Mouse (Mus musculus) ZHBTc4 (cell line): Measurements from ENCODE around the gene Smg1.
A peak's percentile ranks its signal among the peaks of the same experiment; 100 is the strongest.

Experiments used
- DNase-seq: peaks from one replicate; pipeline ENCODE4 v3.0.0-alpha.2; 2011; ENCODE audit warnings: low read depth, low spot score

Gene Smg1

DNA sequence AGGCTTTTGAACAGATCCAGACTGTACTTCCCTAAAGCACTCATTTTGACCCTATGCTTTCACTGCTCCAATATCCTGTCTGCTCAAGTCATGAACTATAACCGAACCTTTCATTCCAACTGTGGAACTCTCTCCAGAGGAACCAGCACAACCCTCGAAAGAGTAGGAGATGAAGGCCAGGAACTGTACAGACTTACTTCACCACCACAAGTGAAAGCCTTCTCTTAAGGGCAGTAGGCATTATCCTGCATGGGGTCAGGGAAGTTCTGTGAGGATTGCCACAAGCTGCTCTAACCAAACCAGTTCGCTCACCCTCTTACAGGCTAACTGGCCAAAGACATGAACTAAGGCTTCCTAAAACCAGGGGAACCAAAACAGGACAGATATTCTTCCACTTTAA is 132.3 kb downstream of the Smg1 start:
- no peak for DNase-seq

- DNase-seq = peak; percentile 51
These were observed 135.8 kb downstream of the Smg1 start for GRCm38 (mm10) chr7:118107671-118108070.

GRCm38 (mm10) chr7:118104458-118105052 is 138.9 kb downstream of the Smg1 start:
- DNase-seq = peak; percentile 82

DNA sequence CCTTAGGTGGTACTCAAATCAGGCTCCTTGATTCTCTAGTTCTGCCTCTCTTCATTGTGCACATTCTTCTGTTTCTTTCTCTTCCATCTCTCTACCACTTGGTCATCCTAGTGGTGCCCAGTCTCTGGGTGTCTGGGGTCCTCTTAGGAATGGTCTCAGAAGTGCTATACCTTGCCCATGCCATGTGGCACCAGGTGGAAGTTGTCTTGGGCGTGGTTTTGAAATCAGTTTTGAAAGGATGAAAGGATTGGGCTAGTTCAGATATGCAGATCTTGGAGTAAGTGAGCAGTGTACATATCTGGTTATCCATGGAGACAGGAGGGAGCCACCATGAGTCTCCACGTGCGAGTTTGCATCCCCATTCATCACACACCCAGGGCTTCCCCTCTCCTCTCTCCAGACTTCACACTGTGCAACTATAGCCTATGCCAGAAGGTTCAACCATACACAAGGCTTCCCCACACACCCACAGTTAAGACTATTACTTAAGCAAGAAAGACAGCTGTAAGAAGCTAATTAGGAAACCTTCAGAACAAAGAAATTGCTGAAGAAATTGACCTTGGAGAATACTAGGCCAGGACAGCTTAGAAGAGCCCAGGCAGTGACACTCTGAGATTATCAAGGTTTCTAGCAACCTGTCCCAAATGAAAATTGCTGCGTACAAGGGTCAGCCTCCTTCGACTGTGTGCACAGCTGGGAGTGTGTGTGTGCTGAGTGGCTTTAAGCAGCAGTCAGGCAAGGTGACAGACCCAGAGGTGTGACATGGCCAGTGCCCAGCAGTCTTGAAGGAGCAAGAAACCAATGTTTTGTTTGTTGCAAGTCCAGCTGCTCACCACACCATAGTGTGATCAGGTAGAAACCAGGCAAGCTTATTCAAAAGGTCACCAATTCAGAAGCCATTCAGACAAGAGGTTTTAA is 139.7 kb downstream of the Smg1 start:
- peak; percentile 70 for DNase-seq

GRCm38 (mm10) chr7:118102678-118103461 is 140.6 kb downstream of the Smg1 start:
- DNase-seq = no peak

DNA sequence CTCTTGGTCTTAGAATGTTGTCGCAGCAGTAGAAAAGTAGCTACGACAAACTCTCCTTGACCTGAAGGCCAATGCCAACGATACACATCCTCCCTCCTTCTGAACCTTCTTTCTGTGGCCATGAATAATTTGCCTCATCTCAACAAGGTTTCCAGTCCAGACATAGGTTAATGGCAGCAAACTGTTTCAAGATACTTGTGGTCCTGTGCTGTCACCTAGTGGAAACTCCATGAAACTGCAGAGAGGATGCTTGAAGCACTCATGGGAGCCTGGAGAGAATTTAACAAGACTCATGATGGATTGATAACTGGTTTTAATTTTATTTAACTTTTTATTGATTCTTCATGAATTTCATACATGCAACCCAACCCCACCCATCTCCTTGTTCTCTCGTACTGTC is 141.2 kb downstream of the Smg1 start:
- peak; percentile 86 for DNase-seq

- no peak for DNase-seq
These were observed 145.9 kb downstream of the Smg1 start for GRCm38 (mm10) chr7:118097615-118098014.
